Mouse (Mus musculus) spleen, postnatal 36 days (tissue): ENCODE data around the gene Jund.

Experiments
- DNase-seq, 2 experiments: peaks; one replicate each; pipeline ENCODE4 v3.0.0; 2022; ENCODE audit warnings: low spot score in 2 of 2, mixed read lengths in 1 of 2

Jund gene

GRCm38 (mm10) chr8:70726721-70727120 lies 28.0 kb downstream of the Jund start:
- no peak for DNase-seq

GRCm38 (mm10) chr8:70729808-70730475 lies 31.2 kb downstream of the Jund start:
- DNase-seq, result peak; percentile 72 to 75

- peak; percentile 74 to 75 for DNase-seq
Observed at GRCm38 (mm10) chr8:70730956-70731355, 32.2 kb downstream of the Jund start.

GRCm38 (mm10) chr8:70737705-70738104 lies 39.0 kb downstream of the Jund start:
- DNase-seq, result no peak

GRCm38 (mm10) chr8:70738211-70738610 lies 39.5 kb downstream of the Jund start:
- no peak for DNase-seq

GRCm38 (mm10) chr8:70741661-70742060 lies 42.9 kb downstream of the Jund start:
- no peak for DNase-seq

- DNase-seq, result no peak
Observed at GRCm38 (mm10) chr8:70742176-70742575, 43.4 kb downstream of the Jund start.

GRCm38 (mm10) chr8:70742981-70743655 lies 44.4 kb downstream of the Jund start:
- no peak for DNase-seq

GRCm38 (mm10) chr8:70743656-70744590 lies 45.2 kb downstream of the Jund start:
- peak in 1 of 2 experiments; percentile 42 for DNase-seq

- no peak for DNase-seq
Observed at GRCm38 (mm10) chr8:70744806-70745205, 46.1 kb downstream of the Jund start.

- no peak for DNase-seq
Observed at GRCm38 (mm10) chr8:70745691-70746220, 47.0 kb downstream of the Jund start.

GRCm38 (mm10) chr8:70746676-70747075 lies 47.9 kb downstream of the Jund start:
- DNase-seq, result no peak

GRCm38 (mm10) chr8:70747211-70747890 lies 48.6 kb downstream of the Jund start:
- no peak for DNase-seq

- no peak for DNase-seq
Observed at GRCm38 (mm10) chr8:70748246-70749096, 49.7 kb downstream of the Jund start.

GRCm38 (mm10) chr8:70749097-70749674 lies 50.4 kb downstream of the Jund start:
- no peak for DNase-seq
